Mouse (Mus musculus) layer of hippocampus, postnatal 14 days (tissue): ENCODE measurements around the gene Rtf1. TPM values are rescaled to one million over a fixed set of nuclear protein-coding genes. Genes with fewer than 3 reads are reported as not detected.

Experiments used
- DNase-seq, 2 experiments: peaks; one replicate each; pipeline ENCODE4 v3.0.0; 2021 to 2022; ENCODE audit warnings: low spot score in 2 of 2, mixed read lengths in 1 of 2
- total RNA-seq, 2 experiments: library from RNA; stranded (reverse); gene quantifications; 2 replicates each; pipeline ENCODE4 v1.2.3; 2021

Rtf1 gene
- total RNA-seq, 2 experiments from 2014 or later: 58.0 to 59.9 TPM

- no peak for DNase-seq
Observed at GRCm38 (mm10) chr2:119767246-119767645, 92.4 kb downstream of the Rtf1 start.

Other genes starting within 250 kb of the Rtf1 start
- gene Ino80, start 197.4 kb upstream of the Rtf1 start, total RNA-seq: 10 to 100 TPM; 16.9 to 17.0 TPM
- 1 to 10 TPM in 1 of 2 experiments, under 1 TPM in 1; 0.62 to 1.1 TPM for gene Exd1, start 127.4 kb upstream of the Rtf1 start, total RNA-seq
- gene Chp1, start 127.4 kb upstream of the Rtf1 start, total RNA-seq: 100 to 1,000 TPM; 151 TPM
- 1 to 10 TPM; 1.1 to 1.8 TPM for gene Nusap1, start 56.8 kb upstream of the Rtf1 start, total RNA-seq
- gene Oip5, start 56.6 kb upstream of the Rtf1 start, total RNA-seq: 1 to 10 TPM; 1.5 to 1.6 TPM
- 10 to 100 TPM; 29.2 to 30.3 TPM for gene Ndufaf1, start 12.2 kb upstream of the Rtf1 start, total RNA-seq
- 100 to 1,000 TPM; 186 to 204 TPM for gene Itpka, start 67.3 kb downstream of the Rtf1 start, total RNA-seq
- gene Ltk, start 85.4 kb downstream of the Rtf1 start, total RNA-seq: 10 to 100 TPM in 1 of 2 experiments, 1 to 10 TPM in 1; 6.0 to 10.5 TPM
- gene Rpap1, start 112.5 kb downstream of the Rtf1 start, total RNA-seq: 10 to 100 TPM; 18.3 to 18.7 TPM
- gene Tyro3, start 122.7 kb downstream of the Rtf1 start, total RNA-seq: 10 to 100 TPM; 61.3 to 62.1 TPM
- gene Mga, start 222.2 kb downstream of the Rtf1 start, total RNA-seq: 10 to 100 TPM; 61.0 to 61.7 TPM